Mouse (Mus musculus) heart, embryonic 16.5 days (tissue): ENCODE data around the gene Tmem100. TPM values are rescaled to one million over a fixed set of nuclear protein-coding genes. Genes with fewer than 3 reads are reported as not detected.

Experiments used
- ATAC-seq: fragments of 200-750 bp; cut with Nextera tagmentation; replicated peaks from 2 replicates; pipeline ENCODE4 v1.8.0; 2017; ENCODE audit warnings: moderate number of reproducible peaks; ENCODE audit not compliant: insufficient read depth, low FRiP score; ENCODE audit errors: extremely low read depth
- H3K27ac ChIP-seq: fragments of 300-500 bp; sonication (generic); 2 replicates; pipeline ENCODE4 v1.5.1; 2014; ENCODE audit warnings: mild to moderate bottlenecking, low read length, control low read depth, moderate library complexity
- H3K27me3 ChIP-seq: fragments of 300-500 bp; sonication (generic); 2 replicates; pipeline ENCODE4 v1.6.1; 2014; ENCODE audit warnings: low read length, mixed read lengths; ENCODE audit not compliant: control insufficient read depth, insufficient read depth
- H3K36me3 ChIP-seq: fragments of 300-500 bp; sonication (generic); 2 replicates; pipeline ENCODE4 v1.6.1; 2014; ENCODE audit not compliant: control insufficient read depth, insufficient read depth
- H3K4me1 ChIP-seq: fragments of 300-500 bp; sonication (generic); 2 replicates; pipeline ENCODE4 v1.6.1; 2014; ENCODE audit warnings: low read length, mixed read lengths; ENCODE audit not compliant: control insufficient read depth, insufficient read depth
- H3K4me2 ChIP-seq: fragments of 300-500 bp; sonication (generic); 2 replicates; pipeline ENCODE4 v1.6.1; 2014; ENCODE audit warnings: low read depth, mild to moderate bottlenecking, control low read depth, low read length
- H3K4me3 ChIP-seq: fragments of 300-500 bp; sonication (generic); 2 replicates; pipeline ENCODE4 v1.5.1; 2014; ENCODE audit warnings: mild to moderate bottlenecking, control low read depth, low read length
- H3K9ac ChIP-seq: fragments of 300-500 bp; sonication (generic); 2 replicates; pipeline ENCODE4 v1.6.1; 2014; ENCODE audit warnings: low read length, control low read depth
- H3K9me3 ChIP-seq: fragments of 300-500 bp; sonication (generic); replicated peaks from 2 replicates; pipeline ENCODE4 v1.6.1; 2016; ENCODE audit warnings: low read length; ENCODE audit not compliant: control insufficient read depth
- WGBS: fragments of 180-500 bp; shearing (Covaris S2); extraction: QIAGEN DNeasy Blood & Tissue Kit; methylation state at CpG from one replicate; pipeline ENCODE4 v1.1.7; 2014; 5-methylcytosine and 5-hydroxymethylcytosine counted together
- polyA plus RNA-seq: library from polyadenylated mRNA; unstranded; fragments of >200 nt; fragmentation: Nextera tagmentation; extraction: Ambion mirVana; gene quantifications from 2 replicates; pipeline ENCODE4 v1.2.1, GENCODE M21; 2015

Tmem100 gene
- polyA plus RNA-seq, 1 experiment from 2014 or later: 13.4 TPM

GRCm38 (mm10) chr11:90066405-90067250, 36.5 kb downstream of the Tmem100 start:
- no peak for ATAC-seq
- H3K27me3 ChIP-seq: no peaks in the 10 kb centered on the region
- H3K4me2 ChIP-seq: no peak overlapping the region
- H3K9ac ChIP-seq: no peak overlapping the region
- H3K9me3 ChIP-seq: no peaks in the 10 kb centered on the region; the same call in 1 of the 2 replicates
- 0 out of 2 replicates have a peak overlapping the region, but pooled peaks have one; percentile 32 for H3K27ac ChIP-seq
- whole genome bisulfite sequencing: 78% methylated on average over 23 of the region's 23 CpGs
- H3K36me3 ChIP-seq: no peaks in the 10 kb centered on the region
- H3K4me1 ChIP-seq: no peaks in the 10 kb centered on the region
- no peak overlapping the region for H3K4me3 ChIP-seq

GRCm38 (mm10) chr11:90071747-90072146, 41.6 kb downstream of the Tmem100 start:
- no peaks in the 10 kb centered on the region for H3K4me1 ChIP-seq
- no peaks in the 10 kb centered on the region for H3K36me3 ChIP-seq
- H3K27ac ChIP-seq: no peak overlapping the region
- WGBS: 42% methylated on average over 9 of the region's 9 CpGs
- H3K4me3 ChIP-seq: no peak overlapping the region
- H3K9me3 ChIP-seq: no peaks in the 10 kb centered on the region
- H3K9ac ChIP-seq: no peak overlapping the region
- ATAC-seq: no peak
- no peaks in the 10 kb centered on the region for H3K27me3 ChIP-seq
- H3K4me2 ChIP-seq: no peak overlapping the region

- no peak overlapping the region for H3K9ac ChIP-seq
- H3K27me3 ChIP-seq: no peaks in the 10 kb centered on the region
- ATAC-seq: no peak
- H3K36me3 ChIP-seq: no peaks in the 10 kb centered on the region
- no peak overlapping the region for H3K4me3 ChIP-seq
- H3K4me2 ChIP-seq: no peak overlapping the region
- H3K27ac ChIP-seq: no peak overlapping the region
- no peaks in the 10 kb centered on the region for H3K4me1 ChIP-seq
- WGBS: 51% methylated on average over 5 of the region's 5 CpGs
- H3K9me3 ChIP-seq: no peaks in the 10 kb centered on the region
Measured at GRCm38 (mm10) chr11:90073201-90073600, 43.1 kb downstream of the Tmem100 start.

- no peak for ATAC-seq
- no peak overlapping the region for H3K27ac ChIP-seq
- WGBS: 91% methylated on average over 3 of the region's 3 CpGs
Measured at GRCm38 (mm10) chr11:90076666-90077065, 46.5 kb downstream of the Tmem100 start.

GRCm38 (mm10) chr11:90080678-90081267, 50.6 kb downstream of the Tmem100 start:
- ATAC-seq: no peak
- H3K27ac ChIP-seq: no peak overlapping the region
- H3K4me3 ChIP-seq: no peak overlapping the region
- no peaks in the 10 kb centered on the region for H3K36me3 ChIP-seq
- H3K4me1 ChIP-seq: no peaks in the 10 kb centered on the region
- no peaks in the 10 kb centered on the region for H3K9me3 ChIP-seq
- no peaks in the 10 kb centered on the region for H3K27me3 ChIP-seq
- H3K9ac ChIP-seq: no peak overlapping the region
- no peak overlapping the region for H3K4me2 ChIP-seq
- WGBS: 89% methylated on average over 3 of the region's 3 CpGs

More at GRCm38 (mm10) chr11:90076666-90077065, 46.5 kb downstream of the Tmem100 start:
- no peaks in the 10 kb centered on the region for H3K9me3 ChIP-seq
- no peak overlapping the region for H3K4me2 ChIP-seq
- no peaks in the 10 kb centered on the region for H3K4me1 ChIP-seq
- H3K4me3 ChIP-seq: no peak overlapping the region
- no peak overlapping the region for H3K9ac ChIP-seq
- no peaks in the 10 kb centered on the region for H3K36me3 ChIP-seq
- H3K27me3 ChIP-seq: no peaks in the 10 kb centered on the region

- H3K4me2 ChIP-seq: no peak overlapping the region
Measured at GRCm38 (mm10) chr11:90081820-90082596, 51.9 kb downstream of the Tmem100 start.

GRCm38 (mm10) chr11:90083042-90083441, 52.9 kb downstream of the Tmem100 start:
- Histone ChIP-seq H3K27me3 (no peaks in the 10 kb centered on the region), H3K4me1 (no peaks in the 10 kb centered on the region), H3K27ac (no peak overlapping the region), H3K9me3 (no peaks in the 10 kb centered on the region), H3K36me3 (no peaks in the 10 kb centered on the region), H3K4me3 (no peak overlapping the region), H3K4me2 (no peak overlapping the region), H3K9ac (no peak overlapping the region)
- WGBS: 83% methylated on average over 3 of the region's 3 CpGs
- ATAC-seq: no peak

More at GRCm38 (mm10) chr11:90081820-90082596, 51.9 kb downstream of the Tmem100 start:
- H3K4me1 ChIP-seq: no peaks in the 10 kb centered on the region
- no peak overlapping the region for H3K9ac ChIP-seq
- no peaks in the 10 kb centered on the region for H3K36me3 ChIP-seq
- 75% methylated on average over 10 of the region's 10 CpGs for WGBS
- H3K9me3 ChIP-seq: no peaks in the 10 kb centered on the region
- no peak overlapping the region for H3K27ac ChIP-seq
- H3K27me3 ChIP-seq: no peaks in the 10 kb centered on the region
- no peak overlapping the region for H3K4me3 ChIP-seq
- no peak for ATAC-seq

- no peak for ATAC-seq
- Histone ChIP-seq H3K27ac (no peak overlapping the region), H3K27me3 (no peaks in the 10 kb centered on the region), H3K36me3 (no peaks in the 10 kb centered on the region), H3K9me3 (no peaks in the 10 kb centered on the region), H3K4me3 (no peak overlapping the region), H3K4me2 (no peak overlapping the region), H3K4me1 (no peaks in the 10 kb centered on the region), H3K9ac (no peak overlapping the region)
- WGBS: 68% methylated on average over 5 of the region's 5 CpGs
Measured at GRCm38 (mm10) chr11:90084166-90084565, 54.0 kb downstream of the Tmem100 start.
